Mouse (Mus musculus) hindbrain, embryonic 11.5 days (tissue): ENCODE results near the gene Kif5c. TPM values are rescaled to one million over a fixed set of nuclear protein-coding genes. Genes with fewer than 3 reads are reported as not detected.
A peak's percentile ranks its signal among the peaks of the same experiment; 100 is the strongest.

Experiments
- ATAC-seq: fragments of 200-750 bp; cut with Nextera tagmentation; 2 replicates; pipeline ENCODE4 v1.8.0; 2017; ENCODE audit warnings: mild to moderate bottlenecking, moderate TSS enrichment, moderate library complexity; ENCODE audit not compliant: low FRiP score
- DNase-seq: peaks from one replicate; pipeline ENCODE4 v3.0.0-alpha.2; 2015; ENCODE audit warnings: low spot score
- H3K27ac ChIP-seq: fragments of 300-500 bp; sonication (generic); 2 replicates; pipeline ENCODE4 v1.5.1; 2014; ENCODE audit warnings: mild to moderate bottlenecking, low read depth, low read length
- H3K27me3 ChIP-seq: fragments of 300-500 bp; sonication (generic); 2 replicates; pipeline ENCODE4 v1.6.1; 2014; ENCODE audit warnings: mild to moderate bottlenecking, low read length, moderate library complexity, mixed read lengths; ENCODE audit not compliant: control insufficient read depth, insufficient read depth
- H3K36me3 ChIP-seq: fragments of 300-500 bp; sonication (generic); 2 replicates; pipeline ENCODE4 v1.6.1; 2014; ENCODE audit warnings: mild to moderate bottlenecking, low read length, moderate library complexity, mixed read lengths; ENCODE audit not compliant: control insufficient read depth, insufficient read depth
- H3K4me1 ChIP-seq: fragments of 300-500 bp; sonication (generic); replicated peaks from 2 replicates; pipeline ENCODE4 v1.6.1; 2014; ENCODE audit warnings: low read length, mixed read lengths; ENCODE audit not compliant: control insufficient read depth, insufficient read depth
- H3K4me2 ChIP-seq: fragments of 300-500 bp; sonication (generic); replicated peaks from 2 replicates; pipeline ENCODE4 v1.6.1; 2014; ENCODE audit warnings: mild to moderate bottlenecking, low read depth, low read length
- H3K4me3 ChIP-seq: fragments of 300-500 bp; sonication (generic); 2 replicates; pipeline ENCODE4 v1.5.1; 2014; ENCODE audit warnings: low read depth, low read length
- H3K9ac ChIP-seq: fragments of 300-500 bp; sonication (generic); 2 replicates; pipeline ENCODE4 v1.6.1; 2014; ENCODE audit warnings: low read depth, low read length
- H3K9me3 ChIP-seq: fragments of 300-500 bp; sonication (generic); 2 replicates; pipeline ENCODE4 v1.6.1; 2016; ENCODE audit warnings: low read length; ENCODE audit not compliant: control insufficient read depth
- WGBS: fragments of 180-500 bp; shearing (Covaris S2); extraction: QIAGEN DNeasy Blood & Tissue Kit; methylation state at CpG from one replicate; pipeline ENCODE4 v1.1.7; 2014; 5-methylcytosine and 5-hydroxymethylcytosine counted together
- polyA plus RNA-seq: library from polyadenylated mRNA; unstranded; fragments of >200 nt; fragmentation: Nextera tagmentation; extraction: Ambion mirVana; gene quantifications from 2 replicates; pipeline ENCODE4 v1.2.1, GENCODE M21; 2014

Gene Kif5c
- polyA plus RNA-seq, 1 experiment from 2014 or later, result 112 TPM

DNA sequence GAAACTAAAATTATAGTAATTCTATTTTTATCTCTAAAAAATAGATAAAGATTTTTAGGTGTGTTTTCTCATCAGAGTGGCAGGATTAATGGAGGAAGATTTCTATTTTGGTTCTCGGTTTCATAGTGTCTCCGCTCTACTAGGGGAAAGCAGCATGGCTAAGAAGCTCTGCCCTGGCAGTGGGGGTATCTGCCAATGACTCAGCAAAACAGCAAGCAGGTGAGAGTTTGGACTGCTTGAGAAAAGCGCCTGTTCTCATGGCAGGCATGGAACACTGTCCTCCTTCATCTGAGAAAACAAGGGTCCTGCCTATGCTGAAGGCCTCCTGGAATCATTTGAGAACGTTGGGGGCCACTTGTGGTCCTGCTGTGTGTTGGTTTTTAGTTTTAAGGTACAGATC is 156.1 kb downstream of the Kif5c start:
- DNase-seq (no peak), ATAC-seq (no peak)
- Histone ChIP-seq H3K36me3 (no peaks in the 10 kb centered on the region), H3K9me3 (no peaks in the 10 kb centered on the region), H3K27me3 (no peaks in the 10 kb centered on the region), H3K4me1 (no peaks in the 10 kb centered on the region; the same call in 1 of the 2 replicates), H3K9ac (no peak overlapping the region), H3K27ac (no peak overlapping the region), H3K4me2 (no peak overlapping the region), H3K4me3 (no peak overlapping the region)
- WGBS, result 91% methylated on average over 4 of the region's 4 CpGs

DNA sequence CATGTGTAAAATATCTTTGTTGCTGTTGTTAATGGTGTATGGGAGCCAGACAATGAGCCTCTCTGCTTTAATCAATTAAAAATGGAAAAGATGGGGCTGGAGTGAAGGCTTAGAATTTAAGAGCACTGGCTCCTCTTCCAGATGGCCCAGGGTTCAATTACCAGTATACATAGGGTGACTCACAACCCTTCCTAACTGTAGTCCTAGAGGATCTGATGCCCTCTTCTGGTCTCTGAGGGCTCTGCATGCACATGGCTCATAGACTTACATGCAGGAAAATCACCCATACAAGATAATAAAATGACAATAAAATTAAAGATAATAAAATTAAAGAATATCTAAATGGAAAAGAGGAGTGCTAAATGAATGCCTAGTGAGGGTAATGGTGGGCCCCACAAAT is 156.6 kb downstream of the Kif5c start:
- no peak overlapping the region for H3K4me2 ChIP-seq
- H3K4me1 ChIP-seq, result no peaks in the 10 kb centered on the region
- ATAC-seq, result no peak
- no peaks in the 10 kb centered on the region for H3K27me3 ChIP-seq
- H3K36me3 ChIP-seq, result no peaks in the 10 kb centered on the region
- H3K27ac ChIP-seq, result no peak overlapping the region
- no peak for DNase-seq
- no peaks in the 10 kb centered on the region for H3K9me3 ChIP-seq
- H3K9ac ChIP-seq, result no peak overlapping the region
- no peak overlapping the region for H3K4me3 ChIP-seq

DNA sequence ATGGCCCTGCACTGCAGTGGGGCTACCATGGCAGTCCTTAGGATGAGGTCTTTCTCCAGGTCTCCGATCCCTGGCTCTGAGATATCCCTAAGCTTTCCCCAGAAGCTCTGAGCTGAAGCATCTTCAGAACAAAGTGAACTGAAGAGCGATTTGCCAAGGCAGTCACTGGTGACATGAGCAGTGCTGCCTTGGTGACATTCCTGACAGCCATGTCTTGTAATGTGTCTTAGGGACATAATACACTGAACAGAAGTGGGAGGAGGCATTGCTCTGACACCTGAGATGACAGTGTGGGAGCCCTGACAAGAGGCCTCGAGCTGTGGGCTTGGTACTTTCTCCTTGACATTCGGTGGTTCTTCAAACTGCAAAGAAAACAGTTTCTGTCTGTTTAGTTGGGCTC is 157.3 kb downstream of the Kif5c start:
- H3K36me3 ChIP-seq, result no peaks in the 10 kb centered on the region
- no peak for ATAC-seq
- 86% methylated on average over 4 of the region's 4 CpGs for WGBS
- no peak overlapping the region for H3K4me3 ChIP-seq
- no peak overlapping the region for H3K9ac ChIP-seq
- no peaks in the 10 kb centered on the region for H3K9me3 ChIP-seq
- no peak overlapping the region for H3K27ac ChIP-seq
- H3K4me2 ChIP-seq, result no peak overlapping the region
- no peak for DNase-seq
- H3K4me1 ChIP-seq, result no peaks in the 10 kb centered on the region
- no peaks in the 10 kb centered on the region for H3K27me3 ChIP-seq

DNA sequence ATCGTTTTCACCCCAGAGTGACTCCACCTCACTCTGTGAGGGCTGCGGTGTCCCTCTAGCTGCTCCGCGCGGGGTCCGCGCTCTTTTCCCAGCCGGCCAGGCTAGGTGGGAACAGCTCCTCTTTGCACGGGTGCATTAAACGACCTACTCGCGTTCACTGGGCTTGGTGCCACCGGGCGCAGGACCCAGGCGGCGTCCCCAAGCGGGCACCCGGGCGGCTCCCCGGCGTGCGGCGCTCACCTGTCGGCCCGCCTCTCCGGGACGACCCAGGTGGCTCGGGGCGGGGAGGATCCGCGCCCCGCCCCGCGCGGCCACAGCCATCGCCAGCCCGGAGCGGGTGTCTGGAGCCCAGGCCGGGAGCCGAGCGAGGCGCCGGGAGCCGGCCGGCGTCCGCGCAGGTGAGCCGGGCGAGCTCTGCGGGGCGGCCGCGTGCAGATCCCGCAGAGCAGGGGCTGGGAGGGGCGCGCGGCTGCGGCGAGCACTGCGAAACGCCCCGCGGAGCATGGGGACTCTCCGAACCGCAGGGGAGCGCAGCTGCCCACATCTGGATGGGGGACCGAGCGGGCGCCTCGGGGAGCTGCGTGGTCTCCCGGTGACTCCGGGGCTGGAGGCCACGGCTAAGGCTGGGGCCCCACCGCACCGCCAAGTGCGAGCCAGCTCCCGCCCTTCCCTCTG is 168.4 kb downstream of the Kif5c start, which contains the start of gene Lypd6b:
TSS of gene Lypd6b (plus strand) at position 313 of the 675 bp plus-strand sequence.
- peaks cover 18% of the 10 kb centered on the region for H3K27me3 ChIP-seq
- ATAC-seq (peak; percentile 70), DNase-seq (peak; percentile 53)
- peak within 1 kb of the TSS; percentile 55 for H3K9ac ChIP-seq
- peak within 1 kb of the TSS; percentile 62 for H3K4me3 ChIP-seq
- no peak within 1 kb of the TSS for H3K27ac ChIP-seq
- peaks cover 5% of the 10 kb centered on the region; the same call in 1 of the 2 replicates for H3K4me1 ChIP-seq
- H3K36me3 ChIP-seq, result no peaks in the 10 kb centered on the region
- 1% methylated on average over 69 of the region's 79 CpGs for WGBS
- peak within 1 kb of the TSS; percentile 100 for H3K4me2 ChIP-seq
- H3K9me3 ChIP-seq, result no peaks in the 10 kb centered on the region

DNA sequence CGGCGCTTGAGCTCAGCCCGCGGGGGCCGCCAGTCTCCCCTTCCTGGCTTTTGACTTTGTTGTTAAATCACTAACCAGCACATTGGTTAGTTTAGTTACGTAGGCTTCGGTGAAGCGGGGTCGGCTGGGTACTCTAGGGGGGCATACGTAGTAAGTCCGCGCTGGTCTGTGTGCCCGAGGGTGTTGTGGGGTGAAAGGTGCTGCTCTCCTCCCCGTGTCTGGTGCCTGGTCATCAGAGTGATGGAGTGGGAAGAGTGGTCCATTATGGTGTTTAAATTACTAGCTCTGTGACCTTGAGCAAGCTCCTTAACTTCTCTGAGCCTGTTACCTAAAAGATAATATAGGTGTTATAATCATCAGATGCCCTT is 168.9 kb downstream of the Kif5c start:
- no peaks in the 10 kb centered on the region for H3K9me3 ChIP-seq
- peak overlapping the region; percentile 100 for H3K4me2 ChIP-seq
- peaks cover 18% of the 10 kb centered on the region for H3K27me3 ChIP-seq
- H3K36me3 ChIP-seq, result no peaks in the 10 kb centered on the region
- peak overlapping the region; percentile 62 for H3K4me3 ChIP-seq
- peak overlapping the region; percentile 55 for H3K9ac ChIP-seq
- WGBS, result 0% methylated on average over 12 of the region's 14 CpGs
- peaks cover 5% of the 10 kb centered on the region; the same call in 1 of the 2 replicates for H3K4me1 ChIP-seq
- H3K27ac ChIP-seq, result no peak overlapping the region
- DNase-seq, result no peak
- ATAC-seq, result peak; percentile 72

DNA sequence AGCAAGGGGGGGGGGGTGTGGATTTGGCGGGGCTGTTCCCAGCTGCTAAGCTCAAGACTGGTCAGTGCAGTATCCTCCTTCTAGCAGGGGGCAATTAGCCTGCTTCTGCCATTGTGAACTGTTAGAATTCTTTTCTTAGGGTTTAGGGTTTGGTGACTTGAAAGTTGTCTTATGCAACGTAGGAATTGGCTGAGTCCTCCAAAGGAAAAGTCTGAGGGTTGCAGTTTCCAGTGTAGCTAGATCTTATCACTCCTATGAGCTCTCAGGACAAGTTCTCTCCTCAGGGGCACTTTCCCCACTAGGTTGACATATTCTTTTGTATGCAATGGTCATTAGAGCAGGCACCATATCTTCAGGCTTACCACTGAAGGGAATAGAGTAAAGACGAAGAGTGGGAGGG is 169.5 kb downstream of the Kif5c start:
- ATAC-seq (no peak), DNase-seq (no peak)
- Histone ChIP-seq H3K27ac (no peak overlapping the region), H3K27me3 (peaks cover 18% of the 10 kb centered on the region), H3K9me3 (no peaks in the 10 kb centered on the region), H3K9ac (no peak overlapping the region), H3K4me1 (peaks cover 5% of the 10 kb centered on the region; the same call in 1 of the 2 replicates), H3K4me3 (no peak overlapping the region), H3K36me3 (no peaks in the 10 kb centered on the region), H3K4me2 (no peak overlapping the region)
- WGBS, result 21% methylated on average over 3 of the region's 3 CpGs

DNA sequence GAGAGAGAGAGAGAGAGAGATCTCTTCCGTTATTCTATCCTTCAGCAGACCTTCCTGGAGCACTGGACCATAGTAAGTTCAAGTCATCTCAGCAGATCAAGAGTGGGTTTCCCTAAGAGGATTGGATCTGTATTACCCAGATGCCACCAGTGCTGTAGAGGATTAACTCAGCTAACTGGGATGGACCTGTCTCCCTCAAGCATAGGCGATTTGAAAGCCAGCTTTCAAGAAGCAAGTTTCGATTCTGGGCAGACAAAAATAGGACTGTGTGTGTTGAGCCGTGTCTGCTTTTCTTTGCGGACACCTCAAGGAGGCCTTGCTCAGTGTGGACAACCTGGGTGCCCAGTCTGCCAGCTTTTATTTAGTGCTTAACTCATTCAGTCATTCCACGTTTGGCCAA is 170.0 kb downstream of the Kif5c start:
- H3K9ac ChIP-seq, result no peak overlapping the region
- no peak overlapping the region for H3K4me3 ChIP-seq
- no peaks in the 10 kb centered on the region for H3K9me3 ChIP-seq
- 80% methylated on average over 6 of the region's 6 CpGs for WGBS
- no peaks in the 10 kb centered on the region for H3K36me3 ChIP-seq
- H3K4me1 ChIP-seq, result peaks cover 5% of the 10 kb centered on the region; the same call in 1 of the 2 replicates
- no peak overlapping the region for H3K27ac ChIP-seq
- ATAC-seq, result no peak
- no peak for DNase-seq
- peaks cover 18% of the 10 kb centered on the region for H3K27me3 ChIP-seq
- H3K4me2 ChIP-seq, result no peak overlapping the region

DNA sequence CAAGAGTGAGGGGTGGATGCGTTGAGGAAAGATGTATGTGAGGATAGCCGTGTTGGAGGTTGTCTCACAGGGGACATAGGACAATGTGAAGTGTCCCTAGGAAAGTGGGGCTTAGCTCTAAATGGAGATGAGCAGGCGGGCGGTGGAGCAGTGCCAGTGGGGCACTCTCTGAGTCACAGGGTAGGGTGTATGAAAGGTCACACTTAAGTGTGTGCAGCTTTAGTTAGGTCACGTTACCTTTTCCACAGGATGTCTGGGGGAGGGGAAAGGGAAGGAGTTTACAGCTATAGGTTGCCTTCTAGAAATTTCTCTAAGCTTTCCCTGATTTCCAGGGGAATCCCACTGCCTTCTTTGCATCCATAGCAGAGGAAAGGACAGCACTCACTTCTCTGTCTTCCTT is 170.4 kb downstream of the Kif5c start:
- Histone ChIP-seq H3K27me3 (peaks cover 18% of the 10 kb centered on the region), H3K27ac (no peak overlapping the region), H3K4me1 (peaks cover 5% of the 10 kb centered on the region; the same call in 1 of the 2 replicates), H3K4me3 (no peak overlapping the region), H3K9me3 (no peaks in the 10 kb centered on the region), H3K4me2 (no peak overlapping the region), H3K36me3 (no peaks in the 10 kb centered on the region), H3K9ac (no peak overlapping the region)
- ATAC-seq (no peak), DNase-seq (no peak)
- 88% methylated on average over 5 of the region's 5 CpGs for WGBS

DNA sequence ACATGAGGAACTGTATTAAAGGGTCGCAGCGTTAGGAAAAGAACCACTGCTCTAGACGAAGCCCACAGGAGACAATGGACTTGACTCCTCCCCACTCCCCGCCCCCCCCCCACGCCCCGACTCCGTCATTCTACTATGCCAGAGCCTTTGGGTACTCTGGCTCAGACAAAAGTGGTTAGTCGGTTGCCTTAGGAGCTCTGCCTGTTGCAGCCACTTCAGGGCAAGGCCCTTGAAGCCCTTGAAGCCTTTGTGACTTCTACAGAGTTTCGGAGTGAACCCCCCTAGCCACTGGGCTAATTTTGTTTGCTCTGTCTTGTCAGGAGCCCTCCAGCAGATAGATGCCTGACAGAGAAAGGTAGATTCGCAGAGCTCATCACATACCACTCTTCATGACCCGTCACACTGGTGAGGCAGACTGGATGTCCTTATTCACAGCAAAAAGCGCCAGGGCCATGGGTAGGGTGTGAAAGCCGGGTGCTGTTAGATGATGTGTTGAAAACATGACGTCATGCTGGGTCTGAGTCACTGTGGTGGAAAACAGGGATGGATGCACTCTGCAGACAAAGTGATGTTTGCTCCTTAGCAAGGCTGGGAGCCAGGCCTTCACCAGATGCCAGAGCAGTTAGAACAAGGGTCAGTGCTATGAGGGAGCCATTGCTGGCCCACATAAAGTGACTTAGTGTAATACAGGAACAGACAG is 178.5 kb downstream of the Kif5c start:
- DNase-seq, result no peak
- Histone ChIP-seq H3K36me3 (no peaks in the 10 kb centered on the region), H3K9ac (no peak overlapping the region), H3K4me3 (no peak overlapping the region), H3K27me3 (no peaks in the 10 kb centered on the region), H3K9me3 (no peaks in the 10 kb centered on the region), H3K4me1 (no peaks in the 10 kb centered on the region), H3K4me2 (no peak overlapping the region), H3K27ac (no peak overlapping the region)
- 59% methylated on average over 14 of the region's 14 CpGs for WGBS
- no peak for ATAC-seq
